Mouse (Mus musculus) erythroblast, embryonic 14.5 days (primary cell): ENCODE data around the gene Abr.

Experiments
- GATA1 ChIP-seq: IDR thresholded peaks from 2 replicates; pipeline ENCODE4 v1.6.1; 2012; ENCODE audit warnings: low read length, inconsistent platforms, mixed read lengths
- TAL1 ChIP-seq: IDR thresholded peaks from 3 replicates; pipeline ENCODE4 v1.6.1; 2012; ENCODE audit warnings: low read length, inconsistent platforms, mixed read lengths

DNA sequence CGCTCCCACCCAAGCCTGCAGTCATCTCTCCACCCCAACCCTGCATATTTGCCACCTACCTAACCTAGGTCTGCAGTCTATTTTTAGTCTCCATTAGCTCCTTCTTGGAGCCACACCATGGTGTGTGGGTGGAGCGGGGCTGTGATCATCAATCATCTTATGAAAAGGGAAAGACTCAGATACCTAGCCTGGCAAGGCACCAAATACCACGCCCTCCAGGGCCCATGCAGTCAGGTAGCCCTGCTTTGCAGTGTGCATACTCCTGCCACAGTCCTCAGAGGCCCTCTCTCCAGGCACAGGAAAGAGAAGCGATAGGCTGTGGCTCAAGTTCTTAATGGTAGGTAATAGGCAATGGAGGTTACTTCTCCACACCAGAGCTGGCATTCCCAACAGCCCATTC is 128.9 kb downstream of the Abr start:
- no peak for TF ChIP-seq TAL1
- TF ChIP-seq GATA1, result no peak
